Mouse (Mus musculus) G1E (cell line): ENCODE measurements around the gene Prkca. TPM values are rescaled to one million over a fixed set of nuclear protein-coding genes. Genes with fewer than 3 reads are reported as not detected.

Source experiments
- ATAC-seq: 2 replicates; pipeline ENCODE4 v1.8.0; 2016; ENCODE audit warnings: mild to moderate bottlenecking; ENCODE audit not compliant: insufficient number of reproducible peaks, poor library complexity, low FRiP score, severe bottlenecking; ENCODE audit errors: extremely low read depth
- DNase-seq: peaks from one replicate; pipeline ENCODE4 v3.0.0; 2012; ENCODE audit warnings: low spot score
- H3K27me3 ChIP-seq: 2 replicates; pipeline ENCODE4 v1.6.1; 2012; ENCODE audit warnings: mild to moderate bottlenecking, low read length, inconsistent platforms; ENCODE audit not compliant: insufficient read depth
- H3K36me3 ChIP-seq: replicated peaks from 2 replicates; pipeline ENCODE3; 2012; ENCODE audit warnings: mild to moderate bottlenecking, inconsistent platforms
- H3K4me1 ChIP-seq: 2 replicates; pipeline ENCODE4 v1.6.1; 2012; ENCODE audit warnings: low read depth, low read length, inconsistent platforms, mixed read lengths; ENCODE audit not compliant: insufficient read depth
- H3K4me3 ChIP-seq: 2 replicates; pipeline ENCODE4 v1.5.1; 2012; ENCODE audit warnings: low read depth, mild to moderate bottlenecking, inconsistent platforms, low read length, moderate library complexity, mixed read lengths
- H3K9me3 ChIP-seq: replicated peaks from 2 replicates; pipeline ENCODE4 v1.6.1; 2012; ENCODE audit warnings: inconsistent platforms
- CTCF ChIP-seq: IDR thresholded peaks from 2 replicates; pipeline ENCODE4 v1.5.1; 2012; ENCODE audit warnings: low read depth, low read length, inconsistent platforms, mixed read lengths
- GATA1 ChIP-seq: IDR thresholded peaks from 2 replicates; pipeline ENCODE4 v1.6.1; 2012; ENCODE audit warnings: borderline replicate concordance, low read length, inconsistent platforms, mixed read lengths
- GATA2 ChIP-seq: IDR thresholded peaks from 2 replicates; pipeline ENCODE4 v1.6.1; 2012; ENCODE audit warnings: low read depth, low read length, inconsistent platforms, borderline replicate concordance
- POLR2AphosphoS5 ChIP-seq: IDR thresholded peaks from 2 replicates; pipeline ENCODE4 v1.6.1; 2012; ENCODE audit warnings: low read depth, low read length, inconsistent platforms; ENCODE audit not compliant: insufficient replicate concordance
- TAL1 ChIP-seq: conservative IDR thresholded peaks from 2 replicates; pipeline ENCODE4 v1.6.1; 2012; ENCODE audit warnings: low read depth, low read length, inconsistent platforms, mixed read lengths
- polyA plus RNA-seq: library from polyadenylated mRNA; stranded (reverse); fragments of >175 nt; gene quantifications from 2 replicates; pipeline ENCODE4 v1.2.3, GENCODE M21; 2012
- total RNA-seq, 2 experiments: library from RNA; stranded (forward) in 1 of 2; stranded (reverse) in 1 of 2; fragments of 200-1000 nt in 1 of 2; fragments of >200 nt in 1 of 2; fragmentation: Nextera tagmentation in 1 of 2; gene quantifications; 2 replicates each; pipeline ENCODE4 v1.2.3; 2014 to 2017

Prkca gene
- total and polyA plus RNA-seq, 3 experiments: 0.11 TPM; not detected in 2

DNA sequence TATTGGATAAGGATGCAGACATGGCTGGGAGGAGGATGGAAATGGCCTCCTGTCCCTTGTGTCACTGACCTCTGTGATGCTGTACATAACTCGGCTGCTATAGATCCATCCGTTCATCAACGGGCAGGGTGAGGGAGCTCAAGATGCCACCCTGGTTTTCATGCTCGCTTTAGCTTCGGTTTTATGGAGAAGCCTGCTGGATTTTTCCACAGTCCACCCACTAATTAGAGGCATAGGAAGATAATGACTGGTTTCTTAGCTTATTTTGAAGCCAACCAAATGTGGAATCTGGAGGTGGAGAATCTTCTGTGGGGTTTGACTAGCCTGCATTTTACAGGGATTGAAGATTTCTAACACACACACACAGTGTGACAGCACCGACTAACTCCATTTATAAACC lies 286.6 kb downstream of the Prkca start:
- no peaks in the 10 kb centered on the region for H3K27me3 ChIP-seq
- TF ChIP-seq POLR2AphosphoS5 (no peak), GATA1 (no peak), TAL1 (no peak), CTCF (no peak), GATA2 (no peak)
- H3K9me3 ChIP-seq: peaks cover 15% of the 10 kb centered on the region
- H3K36me3 ChIP-seq: no peaks in the 10 kb centered on the region
- ATAC-seq: no peak
- DNase-seq: no peak
- no peaks in the 10 kb centered on the region for H3K4me1 ChIP-seq
- no peak overlapping the region for H3K4me3 ChIP-seq

DNA sequence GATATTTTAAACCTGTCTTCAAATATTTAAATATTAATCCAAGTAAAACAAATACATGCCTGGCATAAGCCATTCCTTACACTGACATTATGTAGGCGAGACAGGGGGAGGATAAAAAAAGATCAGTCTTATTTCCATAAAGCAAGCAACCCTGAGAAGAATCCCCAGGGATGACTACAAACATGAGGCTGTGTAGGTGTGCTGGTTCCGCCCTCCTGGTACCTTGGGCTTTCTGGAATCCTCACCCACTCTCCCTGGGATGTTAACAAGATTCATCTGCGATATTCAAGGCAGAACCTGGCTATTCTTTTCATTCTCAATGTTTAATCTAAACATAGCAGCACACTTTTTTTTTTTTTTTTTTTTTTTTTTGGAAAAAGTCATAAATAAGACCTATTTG lies 289.1 kb downstream of the Prkca start:
- no peak overlapping the region for H3K4me3 ChIP-seq
- no peaks in the 10 kb centered on the region for H3K4me1 ChIP-seq
- H3K36me3 ChIP-seq: no peaks in the 10 kb centered on the region
- TF ChIP-seq GATA2 (no peak), CTCF (no peak), GATA1 (no peak), POLR2AphosphoS5 (no peak), TAL1 (no peak)
- no peaks in the 10 kb centered on the region for H3K27me3 ChIP-seq
- DNase-seq (no peak), ATAC-seq (no peak)
- peaks cover 15% of the 10 kb centered on the region for H3K9me3 ChIP-seq

DNA sequence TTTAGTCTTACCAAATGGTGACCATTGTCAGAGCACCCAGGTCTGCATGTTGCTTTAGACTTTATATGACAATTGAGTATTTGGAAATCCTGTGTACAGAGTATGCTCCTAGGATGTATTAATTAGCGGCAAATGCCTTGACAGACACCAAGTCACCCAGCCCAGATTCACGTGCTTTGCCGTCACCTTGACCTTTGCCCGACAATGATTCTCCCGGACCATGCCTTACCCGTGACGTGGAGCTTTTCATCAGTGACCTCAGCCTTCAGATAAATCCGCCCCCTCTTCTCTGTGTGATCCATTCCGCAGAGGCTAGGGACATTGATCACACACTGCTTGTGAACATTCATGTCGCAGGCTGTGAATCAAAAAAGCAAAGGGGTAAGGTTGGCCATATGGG lies 290.0 kb downstream of the Prkca start:
- Histone ChIP-seq H3K4me1 (no peaks in the 10 kb centered on the region), H3K27me3 (no peaks in the 10 kb centered on the region), H3K4me3 (no peak overlapping the region), H3K9me3 (peaks cover 15% of the 10 kb centered on the region), H3K36me3 (no peaks in the 10 kb centered on the region)
- no peak for TF ChIP-seq POLR2AphosphoS5
- no peak for TF ChIP-seq GATA2
- TF ChIP-seq CTCF: no peak
- no peak for TF ChIP-seq TAL1
- no peak for TF ChIP-seq GATA1
- ATAC-seq (no peak), DNase-seq (no peak)

DNA sequence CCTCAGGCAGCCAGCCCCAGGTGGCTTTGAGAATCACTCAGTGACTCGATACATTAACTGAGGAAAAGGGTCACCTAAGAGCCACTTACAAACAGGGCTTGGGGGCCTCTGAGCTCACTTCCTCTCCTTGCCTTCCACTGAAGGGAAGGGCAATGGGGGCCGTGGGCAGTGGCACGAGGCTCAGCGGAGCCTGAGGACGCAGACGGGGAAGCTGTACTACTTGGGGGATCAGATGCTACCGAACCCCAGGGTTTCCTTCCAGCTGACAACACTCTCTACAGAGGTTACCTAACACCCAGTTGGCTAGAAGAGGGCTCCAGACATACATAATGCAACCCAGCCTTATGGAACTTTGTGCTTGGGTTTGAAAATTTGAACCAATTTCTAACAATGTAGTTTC lies 302.1 kb downstream of the Prkca start:
- no peak for DNase-seq
- TF ChIP-seq GATA1 (no peak), CTCF (no peak), POLR2AphosphoS5 (no peak), TAL1 (no peak), GATA2 (no peak)
- H3K4me1 ChIP-seq: no peaks in the 10 kb centered on the region
- peaks cover 28% of the 10 kb centered on the region for H3K9me3 ChIP-seq
- H3K36me3 ChIP-seq: no peaks in the 10 kb centered on the region
- no peak for ATAC-seq
- no peaks in the 10 kb centered on the region for H3K27me3 ChIP-seq
- H3K4me3 ChIP-seq: no peak overlapping the region

DNA sequence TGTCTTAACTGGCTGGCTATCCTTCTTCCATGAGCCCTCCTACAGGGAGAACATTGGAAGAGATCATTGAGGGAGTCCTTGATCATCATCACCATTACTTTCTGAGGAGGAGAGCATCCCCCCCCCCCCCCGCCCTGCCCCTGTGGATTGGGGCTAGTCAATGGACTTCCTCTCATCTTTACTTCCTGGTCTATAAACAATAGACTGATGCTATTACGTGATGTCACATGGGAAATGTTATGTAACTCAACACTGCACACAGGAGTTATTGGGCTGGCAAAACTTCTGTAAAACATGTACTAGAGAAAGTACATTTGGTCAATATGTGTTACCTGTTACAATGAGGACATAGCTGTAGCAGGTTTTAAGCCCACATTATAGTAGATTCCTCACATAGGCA lies 302.9 kb downstream of the Prkca start:
- H3K4me1 ChIP-seq: no peaks in the 10 kb centered on the region
- no peak for ATAC-seq

DNA sequence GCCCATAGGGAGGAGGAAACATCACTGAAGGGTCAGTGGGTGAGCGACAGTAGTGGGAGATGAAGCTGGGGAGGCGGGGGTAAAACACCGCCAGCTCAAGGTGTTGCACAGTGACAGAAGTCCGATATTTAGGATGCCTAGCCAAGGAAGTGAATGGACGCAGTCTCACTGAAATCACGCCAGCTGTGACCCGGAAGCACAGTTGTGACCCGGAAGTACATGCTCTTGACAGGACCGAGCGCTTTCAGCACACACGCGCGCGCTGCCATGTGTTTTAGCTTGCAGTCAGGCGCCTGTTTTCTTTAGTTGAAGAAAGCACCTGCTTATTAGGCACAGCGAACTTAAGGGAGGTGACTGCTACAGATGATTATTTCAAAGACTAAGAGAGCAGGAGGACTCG lies 304.0 kb downstream of the Prkca start:
- Histone ChIP-seq H3K4me1 (no peaks in the 10 kb centered on the region), H3K27me3 (no peaks in the 10 kb centered on the region), H3K4me3 (no peak overlapping the region), H3K9me3 (peaks cover 28% of the 10 kb centered on the region), H3K36me3 (no peaks in the 10 kb centered on the region)
- DNase-seq (no peak), ATAC-seq (no peak)
- TF ChIP-seq GATA2 (no peak), CTCF (no peak), GATA1 (no peak), TAL1 (no peak), POLR2AphosphoS5 (no peak)

More for the DNA sequence above, 302.9 kb downstream of the Prkca start:
- Histone ChIP-seq H3K36me3 (no peaks in the 10 kb centered on the region), H3K4me3 (no peak overlapping the region), H3K9me3 (peaks cover 32% of the 10 kb centered on the region), H3K27me3 (no peaks in the 10 kb centered on the region)
- no peak for DNase-seq
- TF ChIP-seq POLR2AphosphoS5 (no peak), CTCF (no peak)

DNA sequence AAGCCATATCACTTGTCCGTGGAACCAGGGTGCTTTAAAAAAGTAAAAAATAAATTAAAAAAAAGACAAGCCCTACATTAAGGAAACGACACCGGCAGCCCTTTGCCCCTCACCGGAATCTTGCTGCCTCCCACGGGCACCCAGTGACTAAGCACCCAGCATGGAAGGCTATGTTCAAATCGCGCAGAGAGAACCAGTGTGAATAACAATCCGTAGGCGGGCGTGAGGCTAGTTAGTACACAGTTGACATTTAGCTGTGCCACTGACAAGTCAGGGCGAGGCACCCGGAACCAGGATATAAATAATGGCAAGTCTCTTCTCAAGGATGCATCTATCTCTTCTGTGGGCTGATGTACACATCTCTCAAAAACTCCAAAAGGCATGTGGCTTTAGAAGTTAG lies 304.7 kb downstream of the Prkca start:
- Histone ChIP-seq H3K4me3 (no peak overlapping the region), H3K9me3 (peaks cover 29% of the 10 kb centered on the region), H3K27me3 (no peaks in the 10 kb centered on the region), H3K4me1 (no peaks in the 10 kb centered on the region), H3K36me3 (no peaks in the 10 kb centered on the region)
- DNase-seq (no peak), ATAC-seq (no peak)
- TF ChIP-seq POLR2AphosphoS5 (no peak), TAL1 (no peak)
